Mouse (Mus musculus): Measurements from ENCODE around the gene Mrps12. TPM values are rescaled to one million over a fixed set of nuclear protein-coding genes. Genes with fewer than 3 reads are reported as not detected.

Mrps12 gene
- total RNA-seq, 1 experiment from 2014 or later: 19.4 TPM

GRCm38 (mm10) chr7:28766173-28766879, 24.7 kb upstream of the Mrps12 start, which contains the start of gene Sirt2:
TSS of gene Sirt2 (plus strand) at chr7:28766735.
- peak; percentile 96 for ATAC-seq (ENCODE audit: extremely low read depth, insufficient number of reproducible peaks, low FRiP score, poor library complexity, severe bottlenecking)

- no peak for ATAC-seq (ENCODE audit: extremely low read depth, insufficient number of reproducible peaks, low FRiP score, poor library complexity, severe bottlenecking)
These were observed 23.6 kb upstream of the Mrps12 start for GRCm38 (mm10) chr7:28765211-28765610.

DNA sequence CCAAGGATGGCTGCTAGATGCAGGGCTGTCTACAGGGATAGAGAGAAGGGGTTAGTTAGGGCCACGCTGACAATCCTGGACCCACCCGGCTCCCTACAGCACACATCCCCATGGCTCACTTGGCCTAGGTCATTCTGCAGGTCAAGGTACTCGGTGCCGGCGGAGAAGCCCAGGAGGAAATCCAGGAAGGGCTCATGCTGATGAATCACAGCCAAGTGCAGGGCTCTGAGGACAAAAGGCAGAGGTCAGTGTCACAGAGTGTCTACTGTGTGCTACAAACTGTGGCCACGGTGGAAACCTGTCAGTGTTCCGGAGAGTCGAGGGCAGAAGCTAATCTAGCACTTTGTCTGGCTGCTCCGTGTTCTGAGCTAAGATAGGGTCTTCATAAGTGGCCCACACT, 20.3 kb upstream of the Mrps12 start:
- no peak for ATAC-seq (ENCODE audit: extremely low read depth, insufficient number of reproducible peaks, low FRiP score, poor library complexity, severe bottlenecking)

DNA sequence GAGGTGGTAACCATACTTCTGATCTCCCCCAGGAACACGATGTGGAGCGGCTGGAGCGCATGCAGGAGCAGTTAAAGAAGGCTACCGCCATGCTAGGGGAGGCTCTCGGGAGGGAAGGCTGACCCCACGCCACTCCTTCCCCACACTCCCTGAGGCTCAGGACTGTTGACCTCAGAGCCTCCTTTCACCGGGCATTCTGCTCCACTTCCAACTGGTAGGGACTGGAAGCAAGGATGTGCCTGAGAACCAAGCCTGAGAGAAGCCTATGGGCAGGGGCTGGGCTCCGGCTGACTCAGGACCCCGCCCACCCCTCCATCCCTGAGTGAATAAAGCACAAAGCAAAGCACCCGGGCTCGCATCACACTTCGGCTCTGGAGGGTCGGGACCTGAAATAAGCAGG, 17.0 kb upstream of the Mrps12 start:
- no peak for ATAC-seq (ENCODE audit: extremely low read depth, insufficient number of reproducible peaks, low FRiP score, poor library complexity, severe bottlenecking)

GRCm38 (mm10) chr7:28756079-28756478, 14.5 kb upstream of the Mrps12 start, which contains the start of gene Ccer2:
TSS of gene Ccer2 (plus strand) at chr7:28756174.
- no peak for ATAC-seq (ENCODE audit: extremely low read depth, insufficient number of reproducible peaks, low FRiP score, poor library complexity, severe bottlenecking)

DNA sequence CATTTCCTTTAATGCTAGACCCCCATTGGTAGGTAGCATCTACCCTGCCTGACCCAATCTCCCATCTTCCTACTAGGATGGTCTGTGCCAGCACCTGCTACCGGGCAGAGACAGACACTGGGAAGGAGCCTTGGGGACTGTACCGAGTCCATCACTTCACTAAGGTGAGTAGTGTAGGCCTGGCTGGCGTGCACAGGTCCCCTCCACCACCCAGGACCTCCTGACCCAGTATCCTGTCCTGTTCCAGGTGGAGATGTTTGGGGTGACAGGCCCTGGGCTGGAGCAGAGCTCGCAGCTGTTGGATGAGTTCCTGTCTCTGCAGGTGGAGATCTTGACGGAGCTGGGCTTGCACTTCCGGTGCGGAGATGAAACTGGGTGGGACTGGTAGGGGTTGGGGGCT, 8.3 kb upstream of the Mrps12 start:
- ATAC-seq (ENCODE audit: extremely low read depth, insufficient number of reproducible peaks, low FRiP score, poor library complexity, severe bottlenecking): no peak

- no peak for ATAC-seq (ENCODE audit: extremely low read depth, insufficient number of reproducible peaks, low FRiP score, poor library complexity, severe bottlenecking)
These were observed 282 bp downstream of the Mrps12 start for GRCm38 (mm10) chr7:28741368-28741708.

DNA sequence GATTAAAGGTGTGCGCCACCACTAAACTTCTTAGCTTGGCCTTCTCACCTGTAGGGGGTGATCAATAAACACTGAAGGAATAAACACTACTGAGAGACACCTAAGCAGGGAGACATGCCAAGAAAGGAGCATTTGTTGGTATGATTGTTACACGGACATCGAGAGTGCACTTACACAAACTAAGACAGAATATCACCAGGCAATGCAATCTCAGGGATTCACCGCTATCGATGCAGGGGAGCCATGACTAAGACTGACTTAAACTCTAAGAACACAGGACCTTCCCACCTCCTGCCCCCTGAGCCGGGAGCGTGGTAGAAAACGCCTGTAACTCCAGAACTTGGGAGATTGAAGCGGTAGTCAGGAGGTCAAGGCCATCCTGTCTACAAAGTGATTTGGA, 671 bp downstream of the Mrps12 start:
- no peak for ATAC-seq (ENCODE audit: extremely low read depth, insufficient number of reproducible peaks, low FRiP score, poor library complexity, severe bottlenecking)

GRCm38 (mm10) chr7:28739829-28740228, 1.8 kb downstream of the Mrps12 start:
- ATAC-seq (ENCODE audit: extremely low read depth, insufficient number of reproducible peaks, low FRiP score, poor library complexity, severe bottlenecking): no peak

GRCm38 (mm10) chr7:28735701-28736100, 5.9 kb downstream of the Mrps12 start:
- ATAC-seq (ENCODE audit: extremely low read depth, insufficient number of reproducible peaks, low FRiP score, poor library complexity, severe bottlenecking): no peak

DNA sequence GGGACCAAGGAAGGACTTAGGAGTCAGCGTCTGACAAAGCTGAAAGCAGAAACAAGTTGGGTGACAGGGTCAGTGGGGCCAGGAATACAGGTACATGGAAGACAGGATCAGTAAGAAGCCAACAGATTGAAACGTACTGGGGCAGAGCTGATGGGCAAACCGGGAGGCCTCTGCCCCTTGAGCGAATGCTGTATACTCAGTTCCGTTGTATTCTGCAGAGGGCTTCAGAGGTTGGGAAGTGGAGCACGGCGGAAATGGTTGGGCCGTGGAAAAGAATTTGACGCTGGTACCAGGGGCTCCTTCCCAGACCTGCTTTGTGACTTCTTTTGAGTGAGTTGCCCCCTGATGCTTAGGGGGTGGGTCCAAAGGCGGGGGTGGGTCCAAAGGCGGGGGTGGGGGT, 8.4 kb downstream of the Mrps12 start:
- ATAC-seq (ENCODE audit: extremely low read depth, insufficient number of reproducible peaks, low FRiP score, poor library complexity, severe bottlenecking): no peak

DNA sequence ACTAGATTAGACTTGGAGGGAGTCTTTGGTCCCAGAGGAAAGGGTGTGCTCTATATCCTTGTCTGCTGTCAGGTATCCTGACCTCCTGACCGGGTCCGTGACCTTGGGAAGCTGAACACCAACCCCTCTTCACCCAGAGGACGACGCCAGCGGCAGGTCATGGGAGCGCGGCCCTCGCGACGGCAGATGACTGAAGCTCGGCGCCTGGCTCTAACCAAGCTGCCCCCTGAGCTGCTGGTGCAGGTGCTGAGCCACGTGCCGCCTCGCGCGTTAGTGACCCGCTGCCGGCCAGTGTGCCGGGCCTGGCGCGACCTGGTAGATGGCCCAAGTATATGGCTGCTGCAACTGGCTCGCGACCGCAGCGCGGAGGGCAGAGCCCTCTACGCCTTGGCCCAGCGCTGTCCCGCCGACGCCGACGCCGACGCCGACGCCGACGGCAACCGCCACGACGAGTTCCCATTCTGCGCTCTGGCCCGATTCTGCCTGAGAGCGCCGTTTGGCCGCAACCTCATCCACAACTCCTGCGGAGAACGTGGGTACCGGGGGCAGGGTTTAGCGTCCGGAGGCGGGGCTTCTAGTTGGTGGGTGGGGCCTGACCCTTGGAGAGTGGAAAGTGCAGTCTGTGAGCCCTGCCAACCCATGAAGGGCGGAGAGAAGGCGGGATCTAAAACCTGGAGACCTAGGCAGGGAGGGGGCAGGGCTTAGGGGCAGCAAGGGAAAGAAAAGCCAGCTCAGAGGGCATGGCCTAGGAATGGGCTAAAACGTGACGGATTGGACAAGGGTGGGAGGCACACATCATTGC, 9.1 kb downstream of the Mrps12 start:
- peak; percentile 70 for ATAC-seq (ENCODE audit: extremely low read depth, insufficient number of reproducible peaks, low FRiP score, poor library complexity, severe bottlenecking)

- ATAC-seq (ENCODE audit: extremely low read depth, insufficient number of reproducible peaks, low FRiP score, poor library complexity, severe bottlenecking): no peak
These were observed 13.8 kb downstream of the Mrps12 start for GRCm38 (mm10) chr7:28727649-28728340.

- ATAC-seq (ENCODE audit: extremely low read depth, insufficient number of reproducible peaks, low FRiP score, poor library complexity, severe bottlenecking): peak; percentile 72; the same call in 1 of the 2 replicates
These were observed 15.0 kb downstream of the Mrps12 start for GRCm38 (mm10) chr7:28726600-28726999.

DNA sequence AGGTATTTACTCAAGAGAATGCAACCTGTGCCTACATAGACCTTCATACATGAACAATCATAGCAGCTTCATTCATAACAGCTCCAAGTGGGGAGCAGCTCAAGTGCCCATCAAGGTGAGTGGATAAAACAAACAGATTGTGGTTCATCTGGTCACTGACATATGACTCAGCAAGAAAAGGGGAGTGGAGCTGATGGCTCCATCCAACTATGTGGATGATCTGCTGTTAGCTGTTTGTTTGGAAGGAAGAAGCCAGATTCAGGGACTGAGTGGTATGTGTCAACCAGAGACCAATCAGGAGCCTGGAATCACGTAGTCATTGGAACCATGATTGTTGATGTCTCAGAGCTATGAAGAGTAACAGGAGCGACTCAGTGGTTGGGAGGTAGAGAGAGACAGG, 17.0 kb downstream of the Mrps12 start:
- ATAC-seq (ENCODE audit: extremely low read depth, insufficient number of reproducible peaks, low FRiP score, poor library complexity, severe bottlenecking): no peak

DNA sequence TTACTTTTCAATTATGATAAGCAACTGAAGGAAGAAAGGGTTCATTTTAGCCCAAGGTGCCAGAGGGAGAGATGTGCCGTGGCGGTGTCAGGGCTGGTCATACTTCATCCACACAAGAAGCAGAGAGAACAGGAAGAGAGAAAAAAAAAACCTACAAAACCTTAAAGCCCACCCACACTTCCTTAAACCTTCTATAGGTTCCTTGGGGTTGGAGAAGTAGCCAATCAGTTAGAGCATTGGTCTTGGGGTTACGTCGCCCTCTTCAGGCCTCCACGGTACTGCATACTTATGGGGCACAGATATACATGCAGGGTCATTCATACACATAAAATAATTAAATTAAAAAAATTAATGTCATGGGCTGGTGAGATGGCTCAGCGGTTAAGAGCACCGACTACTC, 19.5 kb downstream of the Mrps12 start:
- ATAC-seq (ENCODE audit: extremely low read depth, insufficient number of reproducible peaks, low FRiP score, poor library complexity, severe bottlenecking): no peak

DNA sequence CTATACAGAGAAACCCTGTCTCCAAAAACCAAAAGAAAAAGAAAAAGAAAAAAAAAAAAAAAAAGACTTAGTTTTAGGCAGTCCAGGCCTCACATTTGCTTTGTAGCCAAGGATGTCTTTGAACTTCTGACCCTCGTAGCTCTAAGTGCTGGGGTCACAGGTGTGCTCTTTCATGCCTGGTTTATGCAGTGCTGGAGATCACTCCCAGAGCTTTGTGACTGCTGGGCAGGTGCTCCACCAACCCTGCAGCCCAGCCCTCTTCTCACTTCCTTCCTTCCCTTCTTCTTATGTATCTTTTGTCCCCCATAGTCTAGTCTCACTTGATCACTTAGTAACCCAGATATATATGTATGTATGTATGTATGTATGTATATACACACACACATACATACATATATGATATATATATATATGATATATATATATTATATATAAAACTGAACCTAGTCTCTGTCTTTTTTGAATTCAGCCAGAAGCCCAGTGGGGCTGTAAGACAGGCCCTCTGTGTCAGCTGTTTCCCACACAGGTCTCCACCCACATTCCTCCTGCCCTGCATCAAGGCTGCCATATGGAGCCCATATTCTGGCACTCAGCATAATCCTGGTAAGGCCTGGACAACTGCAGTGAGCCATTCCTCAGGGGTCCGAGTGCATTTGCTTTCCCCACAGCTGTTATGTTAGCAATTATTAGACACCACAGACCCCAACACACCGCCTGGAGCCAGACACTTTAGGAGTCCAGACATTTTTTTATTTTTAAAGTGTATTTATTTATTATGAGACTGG, 20.7 kb downstream of the Mrps12 start:
- no peak for ATAC-seq (ENCODE audit: extremely low read depth, insufficient number of reproducible peaks, low FRiP score, poor library complexity, severe bottlenecking)

DNA sequence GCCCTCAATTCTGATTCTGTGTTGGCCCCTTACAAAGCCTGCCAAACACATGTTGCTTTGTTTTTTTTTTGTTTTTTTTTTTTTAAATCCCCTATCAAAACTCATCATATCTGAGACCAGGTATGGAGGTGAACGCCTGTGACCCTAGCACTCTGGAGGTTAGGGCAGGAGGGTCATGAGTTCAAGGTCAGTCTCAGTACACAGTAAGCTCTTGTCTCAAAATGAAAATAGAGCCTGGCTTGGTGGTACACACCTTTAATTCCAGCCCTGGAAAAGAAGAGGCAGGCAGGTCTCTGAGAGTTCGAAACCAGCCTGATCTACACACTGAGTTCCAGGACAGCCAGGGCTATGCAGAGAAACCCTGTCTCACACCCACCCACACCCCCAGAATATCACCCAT, 22.0 kb downstream of the Mrps12 start:
- ATAC-seq (ENCODE audit: extremely low read depth, insufficient number of reproducible peaks, low FRiP score, poor library complexity, severe bottlenecking): no peak

DNA sequence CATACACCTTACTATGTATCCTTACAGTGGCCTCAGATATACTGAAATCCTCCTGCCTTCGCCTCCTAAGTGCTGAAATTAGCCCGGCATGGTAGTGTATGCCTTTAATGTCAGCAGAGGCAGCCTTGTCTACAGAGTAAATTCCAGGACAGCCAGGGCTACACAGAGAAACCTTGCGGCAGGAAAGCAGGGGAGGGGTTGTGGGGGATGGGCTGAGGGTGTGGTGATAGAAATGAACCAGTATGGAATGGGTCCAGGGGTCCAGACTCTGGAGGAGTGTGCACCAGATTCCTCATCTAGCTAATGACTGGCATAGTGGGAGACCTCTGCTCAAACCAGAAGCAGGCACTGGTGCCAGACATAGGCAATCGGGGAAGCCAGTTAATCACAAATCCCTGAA, 22.5 kb downstream of the Mrps12 start:
- ATAC-seq (ENCODE audit: extremely low read depth, insufficient number of reproducible peaks, low FRiP score, poor library complexity, severe bottlenecking): no peak
